ENCODE assay signal across 8 mouse cellular contexts in genomic region chr13:69534334-69534653, GRCm38 (mm10). TPM values are rescaled to one million over a fixed set of nuclear protein-coding genes. Genes with fewer than 3 reads are reported as not detected.
A peak's percentile ranks its signal among the peaks of the same experiment; 100 is the strongest.
DNase-seq lines count a peak whose midpoint lies in the region; ATAC-seq and TF ChIP-seq lines count a peak whose summit lies in the region.

Tent4a (minus strand) TSS chr13:69534617.

- peak within 1 kb of the TSS; percentile 77 for H3K4me2 ChIP-seq in lung, embryonic 15.5 days
- peak within 1 kb of the TSS; percentile 96 for H3K4me2 ChIP-seq in limb, embryonic 12.5 days

- no peak for TF ChIP-seq POLR2A in cortical plate, adult 2 months (IDR thresholded peaks at IDR 0.05; ENCODE audit: extremely low read depth, insufficient read depth, low read length)
- TF ChIP-seq POLR2A in small intestine, adult 2 months (IDR thresholded peaks at IDR 0.05; ENCODE audit: low read depth, low read length) = no peak

- peak within 1 kb of the TSS; percentile 95 for H3K27ac ChIP-seq in lung, embryonic 15.5 days
- peak within 1 kb of the TSS; percentile 92 for H3K27ac ChIP-seq in cortical plate, adult 2 months (ENCODE audit: insufficient read depth, low read length)
- H3K27ac ChIP-seq in limb, embryonic 12.5 days = peak within 1 kb of the TSS; percentile 96
- peak within 1 kb of the TSS; percentile 93 for H3K27ac ChIP-seq in small intestine, adult 2 months (ENCODE audit: insufficient read depth, low read depth, low read length)

- 1% methylated on average over 28 of the region's 57 CpGs for WGBS in lung, embryonic 15.5 days
- WGBS in limb, embryonic 12.5 days = 0% methylated on average over 20 of the region's 57 CpGs
- WGBS in small intestine, adult 2 months = 2% methylated on average over 53 of the region's 57 CpGs

- TF ChIP-seq CTCF in cortical plate, adult 2 months (IDR thresholded peaks at IDR 0.05; ENCODE audit: extremely low read depth, insufficient read depth, low read length) = no peak
- TF ChIP-seq CTCF in small intestine, adult 2 months (IDR thresholded peaks at IDR 0.05; ENCODE audit: extremely low read depth, insufficient read length, insufficient replicate concordance, low read depth, low read length) = no peak

- H3K4me3 ChIP-seq in lung, embryonic 15.5 days = peak within 1 kb of the TSS; percentile 66
- peak within 1 kb of the TSS; percentile 54 for H3K4me3 ChIP-seq in cortical plate, adult 2 months (ENCODE audit: insufficient read depth, low read length)
- peak within 1 kb of the TSS; percentile 95 for H3K4me3 ChIP-seq in limb, embryonic 12.5 days (replicated peaks)
- peak within 1 kb of the TSS; percentile 93 for H3K4me3 ChIP-seq in small intestine, adult 2 months (ENCODE audit: low read depth, low read length)

- no peaks in the 10 kb centered on the region for H3K9me3 ChIP-seq in lung, embryonic 15.5 days
- H3K9me3 ChIP-seq in limb, embryonic 12.5 days = no peaks in the 10 kb centered on the region

- peaks cover 9% of the 10 kb centered on the region for H3K36me3 ChIP-seq in lung, embryonic 15.5 days
- peaks cover 16% of the 10 kb centered on the region for H3K36me3 ChIP-seq in limb, embryonic 12.5 days
- no peaks in the 10 kb centered on the region for H3K36me3 ChIP-seq in small intestine, adult 2 months (ENCODE audit: control insufficient read depth, insufficient read depth, low read length)

- DNase-seq in lung, postnatal 10 days = no peak
- no peak for DNase-seq in heart, postnatal 10 days
- no peak for DNase-seq in cerebellum, adult 11-12 months
- DNase-seq in gastrocnemius, adult 8-10 months (ENCODE audit: low spot score in 2 of 2) = no peak

- peak within 1 kb of the TSS; percentile 62 for H3K9ac ChIP-seq in lung, embryonic 15.5 days
- H3K9ac ChIP-seq in limb, embryonic 12.5 days (replicated peaks) = peak within 1 kb of the TSS; percentile 87

- ATAC-seq in lung, embryonic 15.5 days (ENCODE audit: borderline replicate concordance, extremely low read depth, low FRiP score, low TSS enrichment) = peak; percentile 89
- peak; percentile 77 for ATAC-seq in limb, embryonic 12.5 days (ENCODE audit: insufficient number of reproducible peaks, insufficient read depth, low FRiP score, low TSS enrichment, low read depth)

- H3K4me1 ChIP-seq in lung, embryonic 15.5 days = peaks cover 40% of the 10 kb centered on the region
- H3K4me1 ChIP-seq in cortical plate, adult 2 months (ENCODE audit: control insufficient read depth, insufficient read depth, low read length) = peaks cover 12% of the 10 kb centered on the region; the same call in 1 of the 2 replicates
- H3K4me1 ChIP-seq in limb, embryonic 12.5 days (replicated peaks) = peaks cover 56% of the 10 kb centered on the region
- peaks cover 20% of the 10 kb centered on the region; the same call in 1 of the 2 replicates for H3K4me1 ChIP-seq in small intestine, adult 2 months (ENCODE audit: control insufficient read depth, insufficient read depth, insufficient read length, low read length)

- intact Hi-C loops in heart, postnatal 10 days (cut with DNase I) = loop anchor here (5.0 kb wide), 1 partner anchor 78 kb away; the partner anchor contains the start of gene Srd5a1

- no peaks in the 10 kb centered on the region for H3K27me3 ChIP-seq in lung, embryonic 15.5 days
- no peaks in the 10 kb centered on the region for H3K27me3 ChIP-seq in limb, embryonic 12.5 days
- H3K27me3 ChIP-seq in small intestine, adult 2 months (ENCODE audit: control insufficient read depth, insufficient read depth, low read length) = no peaks in the 10 kb centered on the region

RNA-seq across cellular contexts. Expression of gene Tent4a, which starts in this region (rescaled TPM):
- 5.3 and 5.7 TPM in 2 replicates for polyA plus RNA-seq in lung, embryonic 15.5 days (2015; fragmentation: Nextera tagmentation; extraction: Ambion mirVana)
- polyA plus RNA-seq in cortical plate, adult 2 months (2012; rRNA removed) = 25.4 and 26.3 TPM in 2 replicates
- 10 to 100 TPM; 17.2 to 17.6 TPM for total RNA-seq in heart, postnatal 10 days (2021)
- 6.3 and 7.3 TPM in 2 replicates for polyA plus RNA-seq in limb, embryonic 12.5 days (2016; fragmentation: Nextera tagmentation; extraction: Ambion mirVana)
- 5.3 and 9.4 TPM in 2 replicates for polyA plus RNA-seq in small intestine, adult 2 months (2012; rRNA removed)
- 1 to 10 TPM; 4.6 to 6.0 (median 5.5) TPM for total RNA-seq in gastrocnemius, adult 8-10 months (2022)
